Mouse (Mus musculus): ENCODE results near the gene Tut4.

- TF ChIP-seq TCF3 (IDR thresholded peaks at IDR 0.05; ENCODE audit: insufficient read length, low read depth) (no peak), MYOG (IDR thresholded peaks at IDR 0.05; ENCODE audit: control insufficient read depth in 1 of 3, insufficient read depth in 1 of 3, insufficient read length in 2 of 3, low read depth in 2 of 3) (no peak), POLR2A (IDR thresholded peaks at IDR 0.05; ENCODE audit: insufficient read length, low read depth) (no peak), CEBPB (IDR thresholded peaks at IDR 0.05; ENCODE audit: insufficient read depth, poor library complexity, severe bottlenecking) (no peak), MYOD1 (IDR thresholded peaks at IDR 0.05; ENCODE audit: control insufficient read depth in 1 of 3, insufficient read length in 2 of 3, low read depth in 2 of 3) (no peak), MAX (IDR thresholded peaks at IDR 0.05; ENCODE audit: low read depth) (no peak), USF1 (IDR thresholded peaks at IDR 0.05; ENCODE audit: low read depth) (no peak), TCF12 (IDR thresholded peaks at IDR 0.05; ENCODE audit: insufficient read depth, poor library complexity, severe bottlenecking) (no peak)
These were observed 105.8 kb downstream of the Tut4 start for GRCm38 (mm10) chr4:108565026-108565425.

Measured in myocyte (in vitro differentiated cells).